Mouse (Mus musculus) cerebellum, adult 2 months (tissue): Measurements from ENCODE around the gene Dab2ip. TPM values are rescaled to one million over a fixed set of nuclear protein-coding genes. Genes with fewer than 3 reads are reported as not detected.

Experiments used
- DNase-seq, 2 experiments: peaks; one replicate each; pipeline ENCODE4 v3.0.0; 2021
- H3K27ac ChIP-seq: fragments of 200-500 bp; 2 replicates; pipeline ENCODE4 v1.5.1; 2012; ENCODE audit warnings: low read length, control low read depth, inconsistent platforms; ENCODE audit not compliant: insufficient read depth
- H3K27me3 ChIP-seq: fragments of 200-500 bp; 2 replicates; pipeline ENCODE4 v1.6.1; 2012; ENCODE audit warnings: inconsistent platforms, mild to moderate bottlenecking, low read length, moderate library complexity; ENCODE audit not compliant: control insufficient read depth, insufficient read depth
- H3K4me1 ChIP-seq: fragments of 200-500 bp; 2 replicates; pipeline ENCODE4 v1.6.1; 2011; ENCODE audit warnings: low read length; ENCODE audit not compliant: control insufficient read depth, insufficient read depth
- H3K4me3 ChIP-seq: fragments of 200-500 bp; replicated peaks from 2 replicates; pipeline ENCODE3; 2011; ENCODE audit warnings: mild to moderate bottlenecking, low read depth, low read length, control low read depth; ENCODE audit not compliant: insufficient read depth
- CTCF ChIP-seq: fragments of 200-500 bp; IDR thresholded peaks from 2 replicates; pipeline ENCODE4 v1.5.1; 2011; ENCODE audit warnings: low read depth, mild to moderate bottlenecking, control low read depth, low read length, moderate library complexity, borderline replicate concordance; ENCODE audit not compliant: insufficient read depth
- POLR2A ChIP-seq: fragments of 200-500 bp; IDR thresholded peaks from 2 replicates; pipeline ENCODE4 v1.6.1; 2011; ENCODE audit warnings: low read length, control low read depth, borderline replicate concordance; ENCODE audit not compliant: insufficient read depth
- WGBS: fragments of 180-500 bp; shearing (Covaris S2); methylation state at CpG from one replicate; pipeline ENCODE4 v1.1.7; 2018; 5-methylcytosine and 5-hydroxymethylcytosine counted together
- polyA plus RNA-seq: library from polyadenylated mRNA; depleted of rRNA; stranded (reverse); fragments of >200 nt; gene quantifications from 2 replicates; pipeline ENCODE4 v1.2.3, GENCODE M21; 2012; rRNA removed

Gene Dab2ip
- polyA plus RNA-seq, 1 experiment, result 136 TPM

DNA sequence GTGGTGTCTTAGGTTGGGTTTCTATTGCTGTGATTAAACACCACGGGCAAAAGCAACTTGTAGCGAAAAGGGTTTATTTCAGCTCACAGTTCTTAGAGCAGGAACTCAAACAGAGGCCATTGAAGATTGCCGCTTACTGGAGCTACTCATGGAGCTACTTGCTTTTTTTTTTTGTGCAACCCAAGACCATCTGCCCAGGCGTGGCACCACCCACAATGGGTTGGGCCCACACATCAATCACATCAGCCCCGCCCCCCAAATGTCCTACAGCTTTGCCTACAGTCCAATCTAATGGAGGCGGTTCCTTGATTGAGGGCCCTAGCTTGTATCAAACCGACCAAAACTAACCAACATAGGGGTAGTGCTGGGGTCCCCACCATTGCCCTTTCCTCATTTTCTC lies 205.8 kb downstream of the Dab2ip start:
- TF ChIP-seq CTCF, result no peak
- DNase-seq, result no peak
- no peak overlapping the region for H3K4me3 ChIP-seq
- WGBS, result 97% methylated on average over 7 of the region's 7 CpGs
- peaks cover 21% of the 10 kb centered on the region for H3K4me1 ChIP-seq
- no peaks in the 10 kb centered on the region for H3K27me3 ChIP-seq
- no peak overlapping the region for H3K27ac ChIP-seq

- 89% methylated on average over 8 of the region's 8 CpGs for WGBS
These were observed 206.3 kb downstream of the Dab2ip start for GRCm38 (mm10) chr2:35764328-35764727.

DNA sequence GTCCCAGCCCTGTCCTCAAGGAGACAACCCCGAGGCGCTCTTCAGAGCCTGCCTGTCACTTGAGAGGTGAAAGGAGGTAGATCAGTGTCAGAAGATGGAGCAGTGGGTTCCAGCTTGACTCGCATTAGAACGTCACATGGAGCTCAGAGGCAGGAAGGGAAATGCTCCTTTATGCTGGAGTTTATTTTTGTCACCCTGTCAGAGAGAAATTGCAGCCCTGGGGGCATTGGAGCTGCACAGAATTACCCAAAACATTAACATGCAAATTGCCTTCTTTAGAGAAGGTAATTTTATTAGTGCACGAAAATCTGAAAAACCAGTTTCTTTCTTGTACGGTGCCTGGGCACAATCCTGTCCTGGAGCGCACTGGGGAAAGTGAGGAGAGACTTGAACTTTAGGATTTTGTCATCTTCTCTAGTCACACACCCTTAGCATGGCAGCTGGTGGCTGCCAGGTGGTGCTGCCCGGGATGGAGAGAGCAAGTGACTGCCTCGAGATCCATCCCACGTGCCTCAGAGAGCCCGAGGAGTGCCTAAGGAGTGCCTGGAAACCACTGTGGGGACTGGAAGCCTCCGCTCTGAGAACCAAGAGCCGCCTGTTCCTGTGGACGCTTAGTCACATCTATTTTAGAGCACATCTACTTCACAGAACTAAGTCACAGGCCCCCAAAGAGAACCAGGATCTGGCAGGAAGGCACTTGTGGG lies 209.9 kb downstream of the Dab2ip start:
- 52% methylated on average over 14 of the region's 14 CpGs for WGBS
- no peak overlapping the region for H3K27ac ChIP-seq

More at GRCm38 (mm10) chr2:35764328-35764727, 206.3 kb downstream of the Dab2ip start:
- no peak overlapping the region for H3K4me3 ChIP-seq
- no peak for TF ChIP-seq CTCF
- TF ChIP-seq POLR2A, result no peak
- H3K4me1 ChIP-seq, result peaks cover 26% of the 10 kb centered on the region
- no peak overlapping the region for H3K27ac ChIP-seq
- DNase-seq, result no peak
- H3K27me3 ChIP-seq, result no peaks in the 10 kb centered on the region

DNA sequence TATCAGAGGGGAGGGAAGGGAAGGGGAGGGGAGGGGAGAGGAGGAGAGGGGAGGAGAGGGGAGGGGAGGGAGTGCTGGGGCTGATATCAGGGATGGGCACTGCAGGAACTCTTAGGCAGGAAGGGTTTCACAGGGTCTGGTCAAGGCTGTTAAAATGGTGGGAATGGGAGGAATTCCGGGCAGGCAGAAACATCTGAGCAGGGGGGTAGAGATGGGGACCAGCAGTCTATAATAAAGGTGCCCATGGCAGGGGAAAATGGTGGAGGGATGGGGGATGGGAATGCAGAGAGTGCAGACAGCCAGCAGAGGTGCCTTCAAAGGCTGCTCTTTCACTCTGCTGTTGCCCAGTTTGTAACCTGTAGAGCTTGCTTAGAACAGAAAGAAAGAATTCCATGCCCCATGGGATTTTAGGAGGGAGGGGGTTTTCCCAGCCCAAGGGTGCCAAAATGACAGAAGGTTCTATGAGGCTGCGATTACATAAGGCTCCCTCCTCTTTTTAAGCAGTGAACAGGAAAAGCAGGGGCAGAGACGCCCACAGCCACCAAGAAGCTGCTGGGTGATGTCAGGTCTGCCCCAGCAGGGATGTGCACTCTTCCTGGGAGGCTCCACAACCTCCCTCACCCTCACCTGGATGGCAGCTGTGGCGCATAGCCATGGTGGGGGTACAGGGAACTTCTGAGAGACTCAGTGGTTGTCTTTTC lies 210.6 kb downstream of the Dab2ip start:
- WGBS, result 53% methylated on average over 4 of the region's 4 CpGs
- peaks cover 20% of the 10 kb centered on the region for H3K4me1 ChIP-seq
- no peak overlapping the region for H3K27ac ChIP-seq

More for the DNA sequence above, 209.9 kb downstream of the Dab2ip start:
- TF ChIP-seq POLR2A (no peak), CTCF (no peak)
- no peak overlapping the region for H3K4me3 ChIP-seq
- H3K27me3 ChIP-seq, result no peaks in the 10 kb centered on the region
- peaks cover 20% of the 10 kb centered on the region for H3K4me1 ChIP-seq
- DNase-seq, result no peak

DNA sequence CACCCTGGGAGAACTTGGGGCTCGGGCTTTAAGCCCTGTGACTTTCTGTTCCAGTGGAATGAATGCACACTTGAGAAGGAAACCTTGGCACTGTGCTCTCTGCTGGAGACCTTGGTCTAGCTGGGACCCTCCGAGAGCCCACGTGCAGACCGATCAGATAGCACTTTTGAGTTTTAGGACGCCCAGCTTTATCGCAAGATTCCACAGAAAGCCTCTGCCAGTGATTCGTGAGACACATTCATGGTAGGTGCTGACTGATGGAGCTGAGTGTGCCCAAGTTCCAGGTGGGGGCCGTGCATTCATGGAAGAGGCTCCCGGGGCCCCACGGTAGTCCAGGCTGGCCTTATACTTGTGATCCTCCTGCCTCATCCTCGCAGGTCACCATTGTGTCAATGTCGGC lies 211.3 kb downstream of the Dab2ip start:
- WGBS, result 95% methylated on average over 12 of the region's 12 CpGs
- H3K27ac ChIP-seq, result no peak overlapping the region
- no peaks in the 10 kb centered on the region for H3K27me3 ChIP-seq
- DNase-seq, result no peak
- no peak for TF ChIP-seq POLR2A
- no peak overlapping the region for H3K4me3 ChIP-seq
- peaks cover 20% of the 10 kb centered on the region for H3K4me1 ChIP-seq

More for the DNA sequence above, 210.6 kb downstream of the Dab2ip start:
- no peak for DNase-seq
- no peak for TF ChIP-seq CTCF
- Histone ChIP-seq H3K4me3 (no peak overlapping the region), H3K27me3 (no peaks in the 10 kb centered on the region)

DNA sequence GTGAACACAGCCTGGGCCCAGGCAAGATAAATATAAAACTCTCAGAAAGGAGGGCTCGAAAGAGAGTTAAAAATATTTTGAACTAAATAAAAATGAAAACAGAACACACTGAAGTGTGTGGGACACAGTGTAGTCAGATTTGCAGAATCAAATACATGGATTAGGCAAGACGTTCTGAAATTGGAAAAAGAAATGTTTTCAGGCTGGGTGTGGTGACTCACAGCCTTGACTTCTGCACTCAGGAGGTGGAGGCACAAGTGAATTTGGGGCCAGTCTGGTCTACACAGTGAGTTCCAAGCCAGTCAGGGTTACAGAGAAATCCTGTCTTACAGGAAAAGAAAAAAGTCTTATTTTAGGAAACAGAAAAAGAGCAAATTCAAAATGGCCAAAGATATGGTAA lies 212.5 kb downstream of the Dab2ip start:
- DNase-seq, result no peak
- H3K27me3 ChIP-seq, result no peaks in the 10 kb centered on the region
- H3K4me1 ChIP-seq, result peaks cover 20% of the 10 kb centered on the region
- H3K27ac ChIP-seq, result no peak overlapping the region
- WGBS, result 89% methylated on average over 2 of the region's 2 CpGs
- TF ChIP-seq POLR2A, result no peak
- no peak overlapping the region for H3K4me3 ChIP-seq

- no peak overlapping the region for H3K27ac ChIP-seq
- H3K4me3 ChIP-seq, result no peak overlapping the region
- DNase-seq, result no peak
- 58% methylated on average over 5 of the region's 5 CpGs for WGBS
- peaks cover 15% of the 10 kb centered on the region for H3K4me1 ChIP-seq
- no peaks in the 10 kb centered on the region for H3K27me3 ChIP-seq
- TF ChIP-seq CTCF (no peak), POLR2A (no peak)
These were observed 217.6 kb downstream of the Dab2ip start for GRCm38 (mm10) chr2:35775651-35776055.

GRCm38 (mm10) chr2:35776935-35777334 lies 218.9 kb downstream of the Dab2ip start:
- DNase-seq, result no peak
- H3K27me3 ChIP-seq, result no peaks in the 10 kb centered on the region
- H3K27ac ChIP-seq, result no peak overlapping the region
- WGBS, result 80% methylated on average over 9 of the region's 9 CpGs
- no peak overlapping the region for H3K4me3 ChIP-seq
- peaks cover 15% of the 10 kb centered on the region for H3K4me1 ChIP-seq
- TF ChIP-seq POLR2A (no peak), CTCF (no peak)

GRCm38 (mm10) chr2:35779266-35779665 lies 221.2 kb downstream of the Dab2ip start:
- no peak for DNase-seq
- Histone ChIP-seq H3K27ac (no peak overlapping the region), H3K4me1 (peaks cover 15% of the 10 kb centered on the region), H3K27me3 (no peaks in the 10 kb centered on the region), H3K4me3 (no peak overlapping the region)
- TF ChIP-seq POLR2A (no peak), CTCF (no peak)
- WGBS, result 84% methylated on average over 5 of the region's 5 CpGs

Other genes starting within 250 kb of the Dab2ip start
- 14.9 and 17.0 TPM in 2 replicates for gene Stom, start 221.3 kb upstream of the Dab2ip start, polyA plus RNA-seq
- not detected in 2 replicates for gene 4930568D16Rik, start 190.5 kb upstream of the Dab2ip start, polyA plus RNA-seq
- not detected in 2 replicates for gene 4930402F06Rik, start 161.1 kb upstream of the Dab2ip start, polyA plus RNA-seq
- gene Ggta1, start 95.0 kb upstream of the Dab2ip start, polyA plus RNA-seq, result 1.2 and 1.5 TPM in 2 replicates